Mouse (Mus musculus): ENCODE measurements around the gene Slc17a2. TPM values are rescaled to one million over a fixed set of nuclear protein-coding genes. Genes with fewer than 3 reads are reported as not detected.

Slc17a2 gene
- polyA plus RNA-seq, 1 experiment from 2014 or later = not detected

DNA sequence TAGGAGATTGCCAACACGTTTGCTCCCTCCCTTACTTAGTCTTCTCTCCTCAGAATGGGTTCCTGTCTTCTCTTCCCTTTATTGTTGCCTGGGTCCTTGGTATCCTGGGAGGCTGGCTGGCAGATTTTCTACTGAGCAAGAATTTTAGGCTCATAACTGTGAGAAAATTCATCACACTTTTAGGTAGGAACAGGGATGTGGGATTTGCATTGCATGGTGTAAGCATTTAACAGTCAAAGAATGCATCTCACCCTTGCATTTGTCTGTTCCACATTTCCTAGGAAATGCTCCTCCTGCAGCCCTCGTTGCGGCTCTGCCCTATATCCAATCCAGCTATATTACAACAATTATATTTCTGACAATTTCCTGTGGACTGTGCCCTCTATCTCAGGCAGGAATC, 49.6 kb downstream of the Slc17a2 start:
- WGBS = 57% methylated on average over 3 of the region's 3 CpGs
- Histone ChIP-seq H3K9ac (no peak overlapping the region), H3K4me1 (no peaks in the 10 kb centered on the region), H3K36me3 (no peaks in the 10 kb centered on the region), H3K9me3 (no peaks in the 10 kb centered on the region), H3K4me2 (no peak overlapping the region), H3K27me3 (replicated peaks) (peaks cover 27% of the 10 kb centered on the region), H3K27ac (replicated peaks) (no peak overlapping the region), H3K4me3 (no peak overlapping the region)
- no peak for ATAC-seq (ENCODE audit: extremely low read depth, insufficient number of reproducible peaks, low FRiP score, low TSS enrichment)

DNA sequence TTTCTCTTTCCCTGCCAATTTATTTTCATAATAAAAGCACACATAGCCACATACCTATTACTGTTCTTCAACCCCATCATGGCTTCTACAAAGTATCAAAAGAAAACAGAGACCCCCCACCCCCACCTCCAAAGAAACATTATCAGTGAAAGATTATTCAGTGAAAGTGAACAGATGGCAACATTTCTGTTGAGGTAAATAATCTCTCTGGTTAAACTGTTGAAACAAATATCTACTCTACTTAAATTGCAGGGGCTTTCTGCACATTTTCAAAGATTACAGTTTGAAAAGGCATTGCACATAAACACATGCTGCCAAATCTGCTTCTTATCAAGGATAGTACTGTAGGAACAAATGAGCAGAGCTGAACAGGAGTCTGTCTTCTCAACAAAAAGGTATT, 55.0 kb downstream of the Slc17a2 start:
- Histone ChIP-seq H3K4me1 (peaks cover 8% of the 10 kb centered on the region; the same call in 1 of the 2 replicates), H3K9ac (no peak overlapping the region), H3K27ac (replicated peaks) (no peak overlapping the region), H3K4me3 (no peak overlapping the region), H3K36me3 (no peaks in the 10 kb centered on the region), H3K9me3 (no peaks in the 10 kb centered on the region), H3K27me3 (replicated peaks) (peaks cover 25% of the 10 kb centered on the region), H3K4me2 (no peak overlapping the region)
- ATAC-seq (ENCODE audit: extremely low read depth, insufficient number of reproducible peaks, low FRiP score, low TSS enrichment) = no peak

DNA sequence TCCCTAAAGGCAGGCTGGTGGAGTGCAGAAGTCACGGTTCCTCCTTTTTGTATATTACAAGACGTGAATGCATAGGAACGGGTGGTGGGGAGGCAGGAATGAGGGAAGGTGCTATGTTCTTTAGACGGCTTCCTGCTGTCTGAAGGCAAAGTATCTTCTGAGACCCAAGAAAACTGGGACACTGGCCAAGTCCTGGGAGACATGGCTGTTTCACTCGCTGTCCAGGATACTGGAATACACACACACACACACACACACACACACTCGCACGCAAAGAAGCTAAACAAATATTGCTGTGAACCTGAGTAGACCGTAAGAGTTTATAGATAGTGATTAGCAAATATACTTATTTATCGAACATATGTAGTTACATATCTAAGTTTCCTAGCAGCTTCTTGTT, 57.9 kb downstream of the Slc17a2 start:
- H3K36me3 ChIP-seq = no peaks in the 10 kb centered on the region
- no peak overlapping the region for H3K27ac ChIP-seq (replicated peaks)
- peaks cover 12% of the 10 kb centered on the region; the same call in 1 of the 2 replicates for H3K4me1 ChIP-seq
- H3K9me3 ChIP-seq = no peaks in the 10 kb centered on the region
- WGBS = 58% methylated on average over 9 of the region's 9 CpGs
- H3K9ac ChIP-seq = no peak overlapping the region
- peaks cover 7% of the 10 kb centered on the region for H3K27me3 ChIP-seq (replicated peaks)
- H3K4me3 ChIP-seq = no peak overlapping the region
- no peak for ATAC-seq (ENCODE audit: extremely low read depth, insufficient number of reproducible peaks, low FRiP score, low TSS enrichment)
- H3K4me2 ChIP-seq = no peak overlapping the region

DNA sequence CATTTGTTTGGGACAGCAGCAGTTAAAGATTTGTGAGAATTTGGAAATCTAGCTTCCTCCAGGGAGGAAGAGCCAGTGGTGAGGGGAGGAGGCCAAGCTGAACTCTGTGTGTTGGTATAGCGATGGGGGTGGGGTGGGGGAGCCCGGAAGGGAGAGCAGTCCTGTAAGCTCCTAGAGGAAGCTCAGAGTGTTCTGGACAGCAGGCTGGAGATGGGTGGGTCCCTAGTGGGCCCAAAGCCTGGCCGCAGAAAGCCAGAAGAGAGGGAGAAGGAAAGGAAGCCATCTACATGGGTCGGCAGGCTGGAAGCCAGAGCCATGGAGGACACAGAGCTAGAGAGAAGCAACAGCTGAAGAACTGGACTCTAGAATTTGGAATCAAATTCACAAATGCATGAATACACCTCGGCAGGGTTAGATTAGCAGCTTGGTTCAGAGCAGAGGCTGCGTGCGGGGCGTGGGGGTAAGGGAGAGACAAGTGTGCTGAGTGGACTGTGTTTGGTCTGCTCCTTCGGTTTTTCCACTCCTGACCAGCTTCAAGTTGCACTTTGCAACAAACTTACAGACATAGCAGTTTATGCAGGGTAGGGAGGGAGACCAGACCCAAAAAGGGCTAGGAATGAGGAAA, 59.4 kb downstream of the Slc17a2 start:
- Histone ChIP-seq H3K36me3 (no peaks in the 10 kb centered on the region), H3K4me2 (no peak overlapping the region), H3K27me3 (replicated peaks) (peaks cover 3% of the 10 kb centered on the region; the same call in 1 of the 2 replicates), H3K27ac (replicated peaks) (0 out of 2 replicates have a peak overlapping the region, but pooled peaks have one; percentile 2), H3K9me3 (no peaks in the 10 kb centered on the region), H3K4me3 (no peak overlapping the region), H3K9ac (no peak overlapping the region), H3K4me1 (peaks cover 12% of the 10 kb centered on the region; the same call in 1 of the 2 replicates)
- no peak for ATAC-seq (ENCODE audit: extremely low read depth, insufficient number of reproducible peaks, low FRiP score, low TSS enrichment)
- 54% methylated on average over 9 of the region's 9 CpGs for WGBS

DNA sequence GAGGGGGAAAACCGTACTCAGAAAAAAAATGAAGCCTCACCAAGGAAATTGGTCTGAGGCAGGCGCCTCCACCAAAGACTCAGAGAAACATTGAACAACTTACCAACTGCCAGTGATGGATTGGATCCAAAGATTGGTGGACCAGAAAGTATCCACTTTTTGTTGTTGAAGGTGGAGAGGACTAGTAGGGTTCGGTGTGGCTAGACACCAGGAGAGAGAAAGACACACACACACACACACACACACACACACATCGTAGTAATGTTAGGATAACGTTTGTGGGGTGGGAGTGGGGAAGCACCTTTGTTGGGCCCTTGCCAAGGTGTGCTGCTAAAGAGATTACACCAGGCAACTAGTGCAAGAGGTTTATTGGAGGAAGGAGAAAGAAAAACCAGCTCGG, 60.2 kb downstream of the Slc17a2 start:
- H3K4me2 ChIP-seq = no peak overlapping the region
- peaks cover 12% of the 10 kb centered on the region; the same call in 1 of the 2 replicates for H3K4me1 ChIP-seq
- no peak overlapping the region for H3K4me3 ChIP-seq
- 74% methylated on average over 6 of the region's 6 CpGs for WGBS
- H3K27me3 ChIP-seq (replicated peaks) = peaks cover 3% of the 10 kb centered on the region; the same call in 1 of the 2 replicates
- H3K27ac ChIP-seq (replicated peaks) = no peak overlapping the region
- H3K9me3 ChIP-seq = no peaks in the 10 kb centered on the region
- H3K36me3 ChIP-seq = no peaks in the 10 kb centered on the region
- no peak overlapping the region for H3K9ac ChIP-seq
- no peak for ATAC-seq (ENCODE audit: extremely low read depth, insufficient number of reproducible peaks, low FRiP score, low TSS enrichment)

DNA sequence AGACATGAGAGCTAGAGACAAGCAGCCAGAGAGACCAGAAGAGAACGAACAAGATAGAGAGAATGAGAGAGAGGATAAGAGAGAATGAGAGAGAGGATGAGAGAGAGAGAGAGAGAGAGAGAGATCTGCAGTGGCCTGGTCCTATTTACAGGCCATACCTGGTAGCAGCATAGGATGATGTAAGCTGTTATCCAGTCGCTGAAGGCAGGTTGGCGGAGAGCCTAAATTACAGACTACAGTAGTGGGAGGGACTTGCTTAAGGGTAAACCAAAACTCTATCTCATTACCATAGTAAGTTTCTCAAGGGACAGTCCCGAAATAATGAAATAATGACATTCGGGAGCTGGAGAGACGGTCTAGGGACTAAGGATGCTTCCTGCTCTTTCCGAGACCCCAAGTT, 60.6 kb downstream of the Slc17a2 start, which contains the start of gene Slc17a1:
Gene Slc17a1 (plus strand): TSS at position 346 of the 400 bp plus-strand sequence.
- no peak within 1 kb of the TSS for H3K27ac ChIP-seq (replicated peaks)
- WGBS = 77% methylated on average over 7 of the region's 7 CpGs

DNA sequence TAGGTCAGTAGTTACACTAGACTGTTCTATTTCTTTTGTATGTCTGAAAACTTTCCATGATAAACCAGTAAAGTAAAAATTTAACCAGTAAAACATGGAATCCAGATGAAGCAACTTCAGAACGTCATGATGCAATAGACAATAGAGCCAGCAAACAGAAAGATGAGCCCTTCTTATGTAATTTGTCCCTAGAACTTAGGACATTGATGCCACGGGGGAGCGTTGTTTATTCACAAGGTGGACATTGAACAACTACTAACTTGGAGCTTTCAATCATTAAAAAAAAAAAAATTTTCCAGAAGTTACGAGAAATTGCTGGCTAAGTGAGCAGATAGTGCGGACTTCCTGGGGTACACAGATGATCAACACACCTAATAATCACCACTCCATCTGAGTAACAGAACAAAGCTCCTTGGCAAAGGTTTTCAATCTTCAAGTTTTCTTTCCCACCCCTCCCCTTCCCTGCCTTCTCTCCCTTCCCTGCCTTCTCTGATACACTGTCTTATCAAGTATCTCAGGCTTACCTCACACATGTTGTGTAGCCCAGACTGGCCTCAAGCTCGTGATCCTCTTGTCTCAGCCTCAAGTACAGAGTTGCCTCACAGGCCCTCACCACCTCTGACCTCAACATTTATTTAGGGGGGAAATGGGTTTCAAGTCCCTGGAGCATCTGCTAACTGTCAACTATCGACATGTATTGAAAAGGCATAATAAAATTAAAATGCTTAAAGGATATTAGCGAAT, 62.2 kb downstream of the Slc17a2 start:
- Histone ChIP-seq H3K9me3 (no peaks in the 10 kb centered on the region), H3K9ac (no peak overlapping the region), H3K36me3 (no peaks in the 10 kb centered on the region), H3K4me2 (no peak overlapping the region), H3K27me3 (replicated peaks) (peaks cover 3% of the 10 kb centered on the region; the same call in 1 of the 2 replicates), H3K27ac (replicated peaks) (no peak overlapping the region), H3K4me3 (no peak overlapping the region), H3K4me1 (peaks cover 12% of the 10 kb centered on the region; the same call in 1 of the 2 replicates)
- ATAC-seq (ENCODE audit: extremely low read depth, insufficient number of reproducible peaks, low FRiP score, low TSS enrichment) = no peak
- 75% methylated on average over 8 of the region's 8 CpGs for WGBS

More for the DNA sequence above, 60.6 kb downstream of the Slc17a2 start, which contains the start of gene Slc17a1:
- Histone ChIP-seq H3K4me2 (no peak within 1 kb of the TSS), H3K9me3 (no peaks in the 10 kb centered on the region), H3K36me3 (no peaks in the 10 kb centered on the region), H3K27me3 (replicated peaks) (peaks cover 3% of the 10 kb centered on the region; the same call in 1 of the 2 replicates), H3K4me3 (no peak within 1 kb of the TSS), H3K4me1 (peaks cover 12% of the 10 kb centered on the region; the same call in 1 of the 2 replicates), H3K9ac (no peak within 1 kb of the TSS)
- ATAC-seq (ENCODE audit: extremely low read depth, insufficient number of reproducible peaks, low FRiP score, low TSS enrichment) = no peak

DNA sequence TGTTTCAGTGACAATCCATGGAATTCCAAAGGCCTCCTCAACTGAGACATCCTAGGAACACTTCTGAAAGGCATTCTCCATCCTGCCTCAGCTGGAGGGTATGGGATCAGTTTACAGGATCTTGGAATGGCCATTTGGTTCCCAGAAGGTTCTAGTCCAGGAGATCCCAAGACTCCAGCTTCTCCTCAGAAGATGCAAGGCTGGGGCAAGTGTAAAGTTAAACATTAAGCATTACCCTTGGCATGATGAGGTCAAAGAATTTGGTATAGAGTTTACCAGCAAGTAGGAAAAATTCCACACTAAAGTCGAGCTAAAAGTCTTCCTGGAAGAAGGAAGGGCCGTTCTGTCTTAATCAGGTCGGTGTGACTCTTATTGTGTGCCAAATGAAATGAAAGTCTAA, 63.2 kb downstream of the Slc17a2 start:
- 64% methylated on average over 3 of the region's 3 CpGs for WGBS
- H3K4me3 ChIP-seq = no peak overlapping the region

DNA sequence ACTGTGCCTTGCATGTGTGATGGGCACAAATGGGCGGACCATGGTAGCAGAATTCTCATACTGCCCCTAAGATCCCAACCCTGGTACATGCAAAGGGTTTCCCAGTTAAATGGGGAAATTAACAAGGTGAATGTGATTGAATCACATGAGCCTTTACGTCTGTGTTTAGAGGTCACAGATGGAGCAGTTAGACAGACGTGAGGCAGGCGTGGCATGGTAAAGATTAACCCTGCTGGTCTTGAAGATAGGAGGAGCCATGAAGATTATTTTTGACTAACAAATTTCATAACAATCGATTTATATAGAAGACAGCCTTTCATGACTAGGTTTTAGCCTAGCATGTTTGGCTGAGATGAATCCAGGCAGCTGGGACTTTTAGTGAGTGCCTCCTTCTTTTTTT, 66.3 kb downstream of the Slc17a2 start:
- Histone ChIP-seq H3K36me3 (no peaks in the 10 kb centered on the region), H3K27me3 (replicated peaks) (0 out of 2 replicates have a peak, but pooled peaks cover 5% of the 10 kb centered on the region), H3K4me1 (no peaks in the 10 kb centered on the region), H3K9me3 (no peaks in the 10 kb centered on the region), H3K9ac (no peak overlapping the region), H3K27ac (replicated peaks) (no peak overlapping the region), H3K4me2 (no peak overlapping the region), H3K4me3 (no peak overlapping the region)
- no peak for ATAC-seq (ENCODE audit: extremely low read depth, insufficient number of reproducible peaks, low FRiP score, low TSS enrichment)
- WGBS = 66% methylated on average over 5 of the region's 5 CpGs

More for the DNA sequence above, 63.2 kb downstream of the Slc17a2 start:
- Histone ChIP-seq H3K9me3 (no peaks in the 10 kb centered on the region), H3K4me2 (no peak overlapping the region), H3K27me3 (replicated peaks) (peaks cover 3% of the 10 kb centered on the region; the same call in 1 of the 2 replicates), H3K9ac (no peak overlapping the region), H3K36me3 (no peaks in the 10 kb centered on the region), H3K4me1 (peaks cover 9% of the 10 kb centered on the region; the same call in 1 of the 2 replicates), H3K27ac (replicated peaks) (no peak overlapping the region)
- ATAC-seq (ENCODE audit: extremely low read depth, insufficient number of reproducible peaks, low FRiP score, low TSS enrichment) = no peak

Data from heart, embryonic 13.5 days (tissue).